Mouse (Mus musculus): ENCODE measurements around the gene Mgat4d. TPM values are rescaled to one million over a fixed set of nuclear protein-coding genes. Genes with fewer than 3 reads are reported as not detected.

Gene Mgat4d
- total and polyA plus RNA-seq, 2 experiments, result not detected

DNA sequence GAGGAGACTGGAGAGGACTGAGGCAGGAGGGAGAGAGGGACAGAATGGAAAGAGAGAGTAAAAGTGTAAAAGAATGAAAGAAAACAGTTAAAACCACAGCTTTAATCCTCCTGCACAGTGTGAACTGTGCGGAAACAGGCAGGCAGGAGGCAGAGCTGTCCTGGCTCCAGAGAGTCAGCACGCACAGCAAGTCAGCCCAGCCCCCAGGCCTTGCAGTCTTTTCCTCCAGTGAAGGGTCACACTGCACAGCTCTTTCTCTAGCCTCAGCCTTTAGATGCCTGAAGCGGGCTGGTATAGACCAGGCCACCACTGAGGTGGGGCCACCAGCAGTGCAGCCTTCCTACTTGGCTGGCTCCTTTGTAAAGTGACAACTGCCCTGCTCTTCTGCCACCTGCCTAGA lies 27.7 kb upstream of the Mgat4d start:
- TF ChIP-seq POLR2A (IDR thresholded peaks at IDR 0.05; ENCODE audit: extremely low read depth, insufficient read depth, low read length) (no peak), CTCF (IDR thresholded peaks at IDR 0.05; ENCODE audit: low read depth, low read length) (no peak)
- DNase-seq (ENCODE audit: extremely low read depth, low read depth, low spot score), result no peak
- 96% methylated on average over 3 of the region's 3 CpGs for WGBS
- no peak overlapping the region for H3K4me3 ChIP-seq (ENCODE audit: insufficient read depth, low read depth, low read length)
- peaks cover 33% of the 10 kb centered on the region for H3K36me3 ChIP-seq (ENCODE audit: control insufficient read depth, insufficient read depth, low read length)
- no peak overlapping the region for H3K27ac ChIP-seq (replicated peaks; ENCODE audit: insufficient read depth, low read depth, low read length)
- H3K27me3 ChIP-seq (ENCODE audit: control insufficient read depth, insufficient read depth, low read length), result no peaks in the 10 kb centered on the region
- H3K79me2 ChIP-seq (ENCODE audit: control insufficient read depth, insufficient read depth, low read length), result no peaks in the 10 kb centered on the region
- H3K4me1 ChIP-seq (ENCODE audit: control insufficient read depth, insufficient read depth, low read length), result no peaks in the 10 kb centered on the region
- H3K9ac ChIP-seq (ENCODE audit: low read depth, low read length), result no peak overlapping the region

DNA sequence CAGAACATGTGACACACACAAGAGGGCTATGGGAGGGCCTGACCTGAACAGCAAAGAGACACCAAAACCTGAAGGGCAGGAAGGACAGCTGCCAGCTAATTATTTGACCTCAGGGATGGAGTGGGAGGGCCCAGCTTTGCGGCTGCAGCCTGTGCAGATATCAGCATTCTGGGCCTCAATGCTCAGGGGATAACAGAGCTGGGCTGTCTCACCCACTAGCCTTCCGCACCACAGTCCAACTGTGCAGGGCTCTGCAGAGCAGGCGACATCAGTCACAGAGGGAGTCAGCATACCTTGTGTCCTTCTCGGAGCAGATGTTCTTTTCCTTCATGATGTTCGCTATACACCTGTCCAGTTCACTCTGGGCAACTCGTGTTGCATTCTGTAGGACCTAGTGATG lies 25.9 kb upstream of the Mgat4d start:
- Histone ChIP-seq H3K36me3 (ENCODE audit: control insufficient read depth, insufficient read depth, low read length) (peaks cover 23% of the 10 kb centered on the region), H3K4me3 (ENCODE audit: insufficient read depth, low read depth, low read length) (no peak overlapping the region), H3K27me3 (ENCODE audit: control insufficient read depth, insufficient read depth, low read length) (no peaks in the 10 kb centered on the region), H3K27ac (replicated peaks; ENCODE audit: insufficient read depth, low read depth, low read length) (no peak overlapping the region), H3K4me1 (ENCODE audit: control insufficient read depth, insufficient read depth, low read length) (no peaks in the 10 kb centered on the region), H3K9ac (ENCODE audit: low read depth, low read length) (no peak overlapping the region), H3K79me2 (ENCODE audit: control insufficient read depth, insufficient read depth, low read length) (no peaks in the 10 kb centered on the region)
- TF ChIP-seq CTCF (IDR thresholded peaks at IDR 0.05; ENCODE audit: low read depth, low read length) (no peak), POLR2A (IDR thresholded peaks at IDR 0.05; ENCODE audit: extremely low read depth, insufficient read depth, low read length) (no peak)
- 93% methylated on average over 6 of the region's 6 CpGs for WGBS
- DNase-seq (ENCODE audit: extremely low read depth, low read depth, low spot score), result no peak

DNA sequence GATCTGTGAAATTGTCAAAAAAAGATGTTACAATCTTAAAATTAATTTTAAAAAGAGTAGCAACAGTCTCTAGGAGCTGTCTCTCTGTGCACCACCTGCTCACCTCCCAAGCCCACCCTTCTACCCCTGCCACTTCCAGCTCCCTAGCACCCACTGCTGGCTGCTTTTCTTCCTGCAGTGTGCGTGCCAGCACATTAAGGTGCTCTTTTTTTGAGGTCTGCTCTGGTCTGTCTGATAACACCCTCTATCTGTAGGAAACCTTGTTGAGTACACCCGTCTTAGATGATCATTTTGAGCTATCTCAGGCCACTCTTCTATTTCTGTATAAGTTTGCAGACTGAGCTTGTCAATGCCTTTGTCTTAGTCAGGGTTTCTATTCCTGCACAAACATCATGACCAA lies 25.2 kb upstream of the Mgat4d start:
- H3K79me2 ChIP-seq (ENCODE audit: control insufficient read depth, insufficient read depth, low read length), result no peaks in the 10 kb centered on the region
- H3K9ac ChIP-seq (ENCODE audit: low read depth, low read length), result no peak overlapping the region
- no peak for DNase-seq (ENCODE audit: extremely low read depth, low read depth, low spot score)
- H3K4me3 ChIP-seq (ENCODE audit: insufficient read depth, low read depth, low read length), result no peak overlapping the region
- WGBS, result 94% methylated on average over 2 of the region's 2 CpGs
- H3K27me3 ChIP-seq (ENCODE audit: control insufficient read depth, insufficient read depth, low read length), result no peaks in the 10 kb centered on the region
- no peak overlapping the region for H3K27ac ChIP-seq (replicated peaks; ENCODE audit: insufficient read depth, low read depth, low read length)
- no peaks in the 10 kb centered on the region for H3K4me1 ChIP-seq (ENCODE audit: control insufficient read depth, insufficient read depth, low read length)
- H3K36me3 ChIP-seq (ENCODE audit: control insufficient read depth, insufficient read depth, low read length), result peaks cover 23% of the 10 kb centered on the region
- TF ChIP-seq POLR2A (IDR thresholded peaks at IDR 0.05; ENCODE audit: extremely low read depth, insufficient read depth, low read length) (no peak), CTCF (IDR thresholded peaks at IDR 0.05; ENCODE audit: low read depth, low read length) (peak; percentile 35; the same call in 1 of the 2 replicates)

DNA sequence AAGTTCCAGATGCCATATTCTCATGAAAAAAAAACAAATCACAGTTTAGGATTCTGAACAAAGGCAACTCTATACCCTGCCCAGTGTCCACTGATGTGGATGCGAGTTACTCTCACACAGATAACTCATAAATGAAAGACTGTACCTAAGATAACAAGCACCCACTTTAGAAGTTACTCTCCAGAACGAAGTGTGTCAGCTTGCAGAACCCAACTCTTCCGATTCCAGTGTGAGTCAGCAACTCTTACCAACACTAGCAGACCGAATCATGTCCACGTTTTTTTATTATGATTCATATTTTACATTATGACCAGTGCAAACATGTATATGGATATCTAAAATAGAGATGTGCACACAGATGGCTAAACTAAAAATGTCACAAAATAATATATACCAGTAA lies 20.4 kb upstream of the Mgat4d start:
- Histone ChIP-seq H3K4me1 (ENCODE audit: control insufficient read depth, insufficient read depth, low read length) (peaks cover 2% of the 10 kb centered on the region; the same call in 1 of the 2 replicates), H3K27ac (replicated peaks; ENCODE audit: insufficient read depth, low read depth, low read length) (no peak overlapping the region), H3K36me3 (ENCODE audit: control insufficient read depth, insufficient read depth, low read length) (peaks cover 12% of the 10 kb centered on the region), H3K27me3 (ENCODE audit: control insufficient read depth, insufficient read depth, low read length) (no peaks in the 10 kb centered on the region), H3K4me3 (ENCODE audit: insufficient read depth, low read depth, low read length) (no peak overlapping the region), H3K9ac (ENCODE audit: low read depth, low read length) (no peak overlapping the region), H3K79me2 (ENCODE audit: control insufficient read depth, insufficient read depth, low read length) (no peaks in the 10 kb centered on the region)
- WGBS, result 90% methylated on average over 5 of the region's 5 CpGs
- no peak for DNase-seq (ENCODE audit: extremely low read depth, low read depth, low spot score)
- TF ChIP-seq CTCF (IDR thresholded peaks at IDR 0.05; ENCODE audit: low read depth, low read length) (no peak), POLR2A (IDR thresholded peaks at IDR 0.05; ENCODE audit: extremely low read depth, insufficient read depth, low read length) (no peak)

GRCm38 (mm10) chr8:83331567-83331898 lies 16.7 kb upstream of the Mgat4d start:
- peak; percentile 32 for DNase-seq (ENCODE audit: extremely low read depth, low read depth, low spot score)
- Histone ChIP-seq H3K4me1 (ENCODE audit: control insufficient read depth, insufficient read depth, low read length) (peaks cover 2% of the 10 kb centered on the region; the same call in 1 of the 2 replicates), H3K36me3 (ENCODE audit: control insufficient read depth, insufficient read depth, low read length) (peaks cover 7% of the 10 kb centered on the region; the same call in 1 of the 2 replicates), H3K4me3 (ENCODE audit: insufficient read depth, low read depth, low read length) (peak overlapping the region; percentile 90), H3K79me2 (ENCODE audit: control insufficient read depth, insufficient read depth, low read length) (no peaks in the 10 kb centered on the region), H3K9ac (ENCODE audit: low read depth, low read length) (peak overlapping the region; percentile 43; the same call in 1 of the 2 replicates), H3K27me3 (ENCODE audit: control insufficient read depth, insufficient read depth, low read length) (no peaks in the 10 kb centered on the region), H3K27ac (replicated peaks; ENCODE audit: insufficient read depth, low read depth, low read length) (no peak overlapping the region)
- TF ChIP-seq CTCF (IDR thresholded peaks at IDR 0.05; ENCODE audit: low read depth, low read length) (no peak), POLR2A (IDR thresholded peaks at IDR 0.05; ENCODE audit: extremely low read depth, insufficient read depth, low read length) (no peak)
- WGBS, result 14% methylated on average over 7 of the region's 7 CpGs

GRCm38 (mm10) chr8:83331899-83332697 lies 16.2 kb upstream of the Mgat4d start, which contains the start of gene Elmod2:
Gene Elmod2 (minus strand): TSS chr8:83332486.
- WGBS, result under 1% methylated on average over 85 of the region's 85 CpGs
- H3K4me1 ChIP-seq (ENCODE audit: control insufficient read depth, insufficient read depth, low read length), result peaks cover 2% of the 10 kb centered on the region; the same call in 1 of the 2 replicates
- peak within 1 kb of the TSS; percentile 81 for H3K9ac ChIP-seq (ENCODE audit: low read depth, low read length)
- TF ChIP-seq POLR2A (IDR thresholded peaks at IDR 0.05; ENCODE audit: extremely low read depth, insufficient read depth, low read length) (peak; percentile 64), CTCF (IDR thresholded peaks at IDR 0.05; ENCODE audit: low read depth, low read length) (no peak)
- peak within 1 kb of the TSS; percentile 90 for H3K4me3 ChIP-seq (ENCODE audit: insufficient read depth, low read depth, low read length)
- H3K36me3 ChIP-seq (ENCODE audit: control insufficient read depth, insufficient read depth, low read length), result peaks cover 7% of the 10 kb centered on the region; the same call in 1 of the 2 replicates
- peak; percentile 81 for DNase-seq (ENCODE audit: extremely low read depth, low read depth, low spot score)
- H3K79me2 ChIP-seq (ENCODE audit: control insufficient read depth, insufficient read depth, low read length), result no peaks in the 10 kb centered on the region
- no peaks in the 10 kb centered on the region for H3K27me3 ChIP-seq (ENCODE audit: control insufficient read depth, insufficient read depth, low read length)
- peak within 1 kb of the TSS; percentile 33; the same call in 1 of the 2 replicates for H3K27ac ChIP-seq (replicated peaks; ENCODE audit: insufficient read depth, low read depth, low read length)

Measured in liver, adult 2 months (tissue).